Mouse (Mus musculus): ENCODE results near the gene Taf11.

GRCm38 (mm10) chr17:27925054-27925453 lies 15.4 kb upstream of the Taf11 start:
- TF ChIP-seq POLR2A (IDR thresholded peaks at IDR 0.05; ENCODE audit: control insufficient read depth, low read depth, low read length) (no peak), CTCF (IDR thresholded peaks at IDR 0.05; ENCODE audit: control insufficient read depth, insufficient read depth, insufficient replicate concordance, low read depth, low read length) (no peak)
